Mouse (Mus musculus) heart, embryonic 16.5 days (tissue): ENCODE data around the gene Fam184a. TPM values are rescaled to one million over a fixed set of nuclear protein-coding genes. Genes with fewer than 3 reads are reported as not detected.

Experiments used
- ATAC-seq: fragments of 200-750 bp; cut with Nextera tagmentation; replicated peaks from 2 replicates; pipeline ENCODE4 v1.8.0; 2017; ENCODE audit warnings: moderate number of reproducible peaks; ENCODE audit not compliant: insufficient read depth, low FRiP score; ENCODE audit errors: extremely low read depth
- H3K27ac ChIP-seq: fragments of 300-500 bp; sonication (generic); 2 replicates; pipeline ENCODE4 v1.5.1; 2014; ENCODE audit warnings: mild to moderate bottlenecking, low read length, control low read depth, moderate library complexity
- H3K27me3 ChIP-seq: fragments of 300-500 bp; sonication (generic); 2 replicates; pipeline ENCODE4 v1.6.1; 2014; ENCODE audit warnings: low read length, mixed read lengths; ENCODE audit not compliant: control insufficient read depth, insufficient read depth
- H3K36me3 ChIP-seq: fragments of 300-500 bp; sonication (generic); 2 replicates; pipeline ENCODE4 v1.6.1; 2014; ENCODE audit not compliant: control insufficient read depth, insufficient read depth
- H3K4me1 ChIP-seq: fragments of 300-500 bp; sonication (generic); 2 replicates; pipeline ENCODE4 v1.6.1; 2014; ENCODE audit warnings: low read length, mixed read lengths; ENCODE audit not compliant: control insufficient read depth, insufficient read depth
- H3K4me2 ChIP-seq: fragments of 300-500 bp; sonication (generic); 2 replicates; pipeline ENCODE4 v1.6.1; 2014; ENCODE audit warnings: low read depth, mild to moderate bottlenecking, control low read depth, low read length
- H3K4me3 ChIP-seq: fragments of 300-500 bp; sonication (generic); 2 replicates; pipeline ENCODE4 v1.5.1; 2014; ENCODE audit warnings: mild to moderate bottlenecking, control low read depth, low read length
- H3K9ac ChIP-seq: fragments of 300-500 bp; sonication (generic); 2 replicates; pipeline ENCODE4 v1.6.1; 2014; ENCODE audit warnings: low read length, control low read depth
- H3K9me3 ChIP-seq: fragments of 300-500 bp; sonication (generic); replicated peaks from 2 replicates; pipeline ENCODE4 v1.6.1; 2016; ENCODE audit warnings: low read length; ENCODE audit not compliant: control insufficient read depth
- WGBS: fragments of 180-500 bp; shearing (Covaris S2); extraction: QIAGEN DNeasy Blood & Tissue Kit; methylation state at CpG from one replicate; pipeline ENCODE4 v1.1.7; 2014; 5-methylcytosine and 5-hydroxymethylcytosine counted together
- polyA plus RNA-seq: library from polyadenylated mRNA; unstranded; fragments of >200 nt; fragmentation: Nextera tagmentation; extraction: Ambion mirVana; gene quantifications from 2 replicates; pipeline ENCODE4 v1.2.1, GENCODE M21; 2015

Gene Fam184a
- polyA plus RNA-seq, 1 experiment from 2014 or later, result 3.0 TPM

DNA sequence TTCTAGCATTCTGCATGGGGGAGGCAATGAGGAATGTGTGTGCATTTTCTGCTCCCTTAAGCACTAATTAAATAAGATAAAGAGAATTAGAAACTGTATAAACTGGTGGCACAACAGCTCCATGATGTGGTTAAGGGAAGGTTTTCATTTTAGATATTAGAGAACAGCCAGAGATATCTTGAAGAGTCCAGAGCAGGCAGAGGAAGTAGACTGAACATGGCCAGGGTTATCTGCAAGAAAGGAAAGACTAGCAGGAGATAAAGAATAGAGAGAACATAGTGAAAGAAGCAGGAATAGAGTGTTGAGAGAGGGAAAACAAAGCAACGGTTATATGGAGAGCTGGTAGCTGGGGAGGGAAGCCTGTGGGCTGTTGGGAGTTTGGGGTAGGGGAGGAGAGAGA is 1.8 kb upstream of the Fam184a start:
- H3K4me1 ChIP-seq, result peaks cover 5% of the 10 kb centered on the region; the same call in 1 of the 2 replicates
- H3K27ac ChIP-seq, result no peak overlapping the region
- 7% methylated on average over 1 of the region's 1 CpGs for WGBS
- H3K9me3 ChIP-seq, result no peaks in the 10 kb centered on the region
- no peaks in the 10 kb centered on the region for H3K27me3 ChIP-seq
- no peak overlapping the region for H3K4me2 ChIP-seq
- no peak for ATAC-seq
- H3K9ac ChIP-seq, result no peak overlapping the region
- H3K4me3 ChIP-seq, result no peak overlapping the region
- H3K36me3 ChIP-seq, result no peaks in the 10 kb centered on the region

GRCm38 (mm10) chr10:53750275-53750954 is 508 bp downstream of the Fam184a start:
- WGBS, result 7% methylated on average over 39 of the region's 39 CpGs
- ATAC-seq, result peak; percentile 25; the same call in 1 of the 2 replicates
- H3K27me3 ChIP-seq, result no peaks in the 10 kb centered on the region

DNA sequence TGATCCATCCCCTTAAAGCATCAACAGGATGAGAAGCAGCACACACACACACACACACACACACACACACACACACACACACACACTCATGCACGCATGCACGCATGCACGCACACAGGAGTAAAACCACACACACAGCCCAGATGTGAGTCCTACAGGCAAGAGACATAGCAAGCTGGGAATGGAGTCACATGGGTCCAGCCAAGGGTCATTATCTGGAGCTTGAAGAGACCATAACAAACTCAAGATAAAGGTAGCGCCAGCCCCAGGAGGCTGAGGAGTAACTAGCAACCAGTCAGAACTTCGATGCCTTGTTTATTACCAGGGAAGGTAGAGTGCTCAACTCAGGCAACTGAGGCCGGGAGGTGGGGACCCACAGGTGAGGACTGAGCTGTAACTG is 4.9 kb downstream of the Fam184a start:
- ATAC-seq, result no peak
- Histone ChIP-seq H3K4me2 (no peak overlapping the region), H3K9me3 (no peaks in the 10 kb centered on the region), H3K4me3 (no peak overlapping the region), H3K27ac (no peak overlapping the region), H3K36me3 (no peaks in the 10 kb centered on the region), H3K27me3 (no peaks in the 10 kb centered on the region), H3K9ac (no peak overlapping the region), H3K4me1 (peaks cover 6% of the 10 kb centered on the region)
- 63% methylated on average over 6 of the region's 6 CpGs for WGBS

More at GRCm38 (mm10) chr10:53750275-53750954, 508 bp downstream of the Fam184a start:
- Histone ChIP-seq H3K27ac (no peak overlapping the region), H3K36me3 (no peaks in the 10 kb centered on the region), H3K9me3 (no peaks in the 10 kb centered on the region), H3K4me1 (peaks cover 9% of the 10 kb centered on the region), H3K4me3 (peak overlapping the region; percentile 80), H3K9ac (peak overlapping the region; percentile 84), H3K4me2 (peak overlapping the region; percentile 94)

GRCm38 (mm10) chr10:53742961-53743360 is 8.0 kb downstream of the Fam184a start:
- Histone ChIP-seq H3K4me1 (peaks cover 4% of the 10 kb centered on the region), H3K36me3 (no peaks in the 10 kb centered on the region), H3K9me3 (no peaks in the 10 kb centered on the region), H3K27me3 (no peaks in the 10 kb centered on the region), H3K4me3 (no peak overlapping the region), H3K9ac (no peak overlapping the region), H3K4me2 (no peak overlapping the region), H3K27ac (no peak overlapping the region)
- ATAC-seq, result no peak
- WGBS, result 77% methylated on average over 5 of the region's 5 CpGs

DNA sequence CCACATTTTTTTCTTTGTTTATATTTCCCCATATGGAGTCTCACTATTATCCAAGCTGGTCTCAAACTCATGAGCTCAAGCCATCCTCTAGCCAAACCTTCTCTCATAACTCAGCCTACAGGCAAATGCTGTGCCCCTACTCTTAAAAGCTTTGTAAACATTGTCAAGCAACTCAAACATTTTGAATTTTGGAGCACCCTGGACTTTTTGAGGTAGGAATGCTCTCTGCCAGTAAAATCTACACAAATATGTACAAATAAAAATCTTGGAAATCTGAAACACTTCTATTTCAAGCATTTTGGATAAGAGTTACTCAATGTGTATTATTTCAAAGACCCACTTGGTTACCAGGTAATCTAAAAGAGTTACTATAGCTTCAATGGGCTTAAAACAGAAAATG is 10.9 kb downstream of the Fam184a start:
- Histone ChIP-seq H3K36me3 (no peaks in the 10 kb centered on the region), H3K4me1 (peaks cover 4% of the 10 kb centered on the region; the same call in 1 of the 2 replicates), H3K4me2 (no peak overlapping the region), H3K4me3 (no peak overlapping the region), H3K27me3 (no peaks in the 10 kb centered on the region), H3K9ac (no peak overlapping the region), H3K27ac (no peak overlapping the region), H3K9me3 (no peaks in the 10 kb centered on the region)
- no peak for ATAC-seq

DNA sequence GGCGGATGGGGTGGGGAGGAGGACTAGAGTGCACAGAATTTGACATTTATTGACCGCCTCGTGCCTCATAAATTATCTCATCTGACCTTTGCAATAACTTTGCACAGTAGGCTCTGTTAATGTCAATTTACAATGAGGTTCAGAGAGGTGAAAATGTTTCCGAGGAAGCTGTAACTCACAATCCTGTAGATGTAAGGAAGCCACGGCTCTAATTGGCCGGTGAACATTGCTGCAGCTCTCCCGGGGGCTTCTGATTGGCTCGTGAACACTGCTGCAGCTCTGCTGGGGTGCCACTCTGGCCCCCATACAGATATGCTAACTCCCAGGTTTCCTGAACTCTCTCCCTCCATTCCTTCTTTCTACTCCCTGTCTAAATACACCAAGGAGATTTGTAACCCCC is 12.1 kb downstream of the Fam184a start:
- H3K9ac ChIP-seq, result no peak overlapping the region
- no peaks in the 10 kb centered on the region for H3K9me3 ChIP-seq
- no peak overlapping the region for H3K27ac ChIP-seq
- 86% methylated on average over 8 of the region's 8 CpGs for WGBS
- no peak for ATAC-seq
- H3K4me1 ChIP-seq, result peaks cover 4% of the 10 kb centered on the region; the same call in 1 of the 2 replicates
- H3K4me2 ChIP-seq, result no peak overlapping the region
- H3K4me3 ChIP-seq, result no peak overlapping the region
- H3K36me3 ChIP-seq, result no peaks in the 10 kb centered on the region
- no peaks in the 10 kb centered on the region for H3K27me3 ChIP-seq

GRCm38 (mm10) chr10:53735201-53735865 is 15.6 kb downstream of the Fam184a start:
- 71% methylated on average over 7 of the region's 7 CpGs for WGBS
- Histone ChIP-seq H3K4me2 (no peak overlapping the region), H3K4me3 (no peak overlapping the region), H3K4me1 (peaks cover 10% of the 10 kb centered on the region), H3K9ac (no peak overlapping the region), H3K27me3 (no peaks in the 10 kb centered on the region), H3K27ac (no peak overlapping the region), H3K9me3 (no peaks in the 10 kb centered on the region; the same call in 1 of the 2 replicates), H3K36me3 (no peaks in the 10 kb centered on the region)
- no peak for ATAC-seq

GRCm38 (mm10) chr10:53732324-53732723 is 18.6 kb downstream of the Fam184a start:
- peaks cover 13% of the 10 kb centered on the region for H3K4me1 ChIP-seq
- no peaks in the 10 kb centered on the region; the same call in 1 of the 2 replicates for H3K9me3 ChIP-seq
- no peak; the same call in 1 of the 2 replicates for ATAC-seq
- H3K36me3 ChIP-seq, result no peaks in the 10 kb centered on the region
- H3K27ac ChIP-seq, result 0 out of 2 replicates have a peak overlapping the region, but pooled peaks have one; percentile 23
- no peak overlapping the region for H3K4me3 ChIP-seq
- no peak overlapping the region for H3K9ac ChIP-seq
- no peak overlapping the region; the same call in 1 of the 2 replicates for H3K4me2 ChIP-seq
- 56% methylated on average over 7 of the region's 7 CpGs for WGBS
- H3K27me3 ChIP-seq, result no peaks in the 10 kb centered on the region

DNA sequence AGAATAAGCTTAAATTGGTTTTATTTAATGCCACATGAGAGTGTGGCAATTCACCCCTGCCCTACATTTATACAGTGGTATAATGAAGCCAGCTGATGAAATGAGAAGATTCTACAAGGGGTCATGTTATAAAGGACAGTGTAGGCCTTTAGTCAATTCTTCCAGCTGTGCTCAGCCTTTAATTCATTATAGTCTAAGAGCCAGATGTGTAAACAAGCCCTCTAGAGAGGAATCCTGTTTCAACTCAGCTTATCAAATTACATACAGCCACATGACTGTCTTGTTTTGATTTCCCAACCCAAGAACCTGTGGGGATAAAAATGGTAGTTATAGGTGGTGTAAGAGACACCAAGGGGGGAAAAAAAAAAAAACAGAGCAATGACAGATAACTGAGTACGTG is 22.0 kb downstream of the Fam184a start:
- 19% methylated on average over 1 of the region's 1 CpGs for WGBS
- Histone ChIP-seq H3K4me1 (peaks cover 9% of the 10 kb centered on the region), H3K9me3 (no peaks in the 10 kb centered on the region; the same call in 1 of the 2 replicates), H3K4me2 (no peak overlapping the region), H3K27me3 (no peaks in the 10 kb centered on the region), H3K4me3 (no peak overlapping the region), H3K36me3 (no peaks in the 10 kb centered on the region), H3K27ac (no peak overlapping the region), H3K9ac (no peak overlapping the region)
- no peak for ATAC-seq
